Mouse (Mus musculus) neural tube, embryonic 13.5 days (tissue): ENCODE measurements around the gene Ruvbl2. TPM values are rescaled to one million over a fixed set of nuclear protein-coding genes. Genes with fewer than 3 reads are reported as not detected.

ENCODE experiments used
- microRNA-seq: library from miRNA; unstranded; fragments of <30 nt; microRNA quantifications from one replicate; pipeline ENCODE4, GENCODE M21; 2016
- polyA plus RNA-seq: library from polyadenylated mRNA; unstranded; fragments of >200 nt; fragmentation: Nextera tagmentation; extraction: Ambion mirVana; gene quantifications from 2 replicates; pipeline ENCODE4 v1.2.1, GENCODE M21; 2015

Gene Ruvbl2
- polyA plus RNA-seq, 1 experiment from 2014 or later, result 89.7 TPM

Small RNAs within 50 kb of the gene (microRNA-seq; reads per million reads assigned to microRNA genes)
- not detected for gene Gm22133

Other genes with a start within 250 kb of the Ruvbl2 start
- 0.29 and 0.45 TPM in 2 replicates for gene Ccdc155, start 233.2 kb downstream of the Ruvbl2 start, polyA plus RNA-seq
- gene Dkkl1, start 225.9 kb downstream of the Ruvbl2 start, polyA plus RNA-seq, result 14.6 and 19.8 TPM in 2 replicates
- gene Tead2, start 222.3 kb downstream of the Ruvbl2 start, polyA plus RNA-seq, result 65.9 and 85.5 TPM in 2 replicates
- 1.5 and 1.8 TPM in 2 replicates for gene Cd37, start 199.0 kb downstream of the Ruvbl2 start, polyA plus RNA-seq
- gene Slc6a16, start 197.0 kb downstream of the Ruvbl2 start, polyA plus RNA-seq, result 0.18 and 0.27 TPM in 2 replicates
- gene Slc6a21, start 160.6 kb downstream of the Ruvbl2 start, polyA plus RNA-seq, result not detected in 2 replicates
- 7.1 and 7.2 TPM in 2 replicates for gene Trpm4, start 104.3 kb downstream of the Ruvbl2 start, polyA plus RNA-seq
- gene Hrc, start 102.8 kb downstream of the Ruvbl2 start, polyA plus RNA-seq, result 0.55 and 0.74 TPM in 2 replicates
- 18.4 and 20.3 TPM in 2 replicates for gene Ppfia3, start 71.1 kb downstream of the Ruvbl2 start, polyA plus RNA-seq
- gene Lin7b, start 67.5 kb downstream of the Ruvbl2 start, polyA plus RNA-seq, result 11.1 and 11.6 TPM in 2 replicates
- gene Snrnp70, start 42.4 kb downstream of the Ruvbl2 start, polyA plus RNA-seq, result 186 and 225 TPM in 2 replicates
- gene Kcna7, start 32.4 kb downstream of the Ruvbl2 start, polyA plus RNA-seq, result not detected in 2 replicates
- not detected in 2 replicates for gene Ntf5, start 24.4 kb downstream of the Ruvbl2 start, polyA plus RNA-seq
- not detected in 2 replicates for gene Lhb, start 17.3 kb downstream of the Ruvbl2 start, polyA plus RNA-seq
- gene Gys1, start 3.3 kb downstream of the Ruvbl2 start, polyA plus RNA-seq, result 21.5 and 25.9 TPM in 2 replicates
- gene Ftl1, start 21.8 kb upstream of the Ruvbl2 start, polyA plus RNA-seq, result 6,282 and 6,442 TPM in 2 replicates
- 184 and 237 TPM in 2 replicates for gene Bax, start 28.8 kb upstream of the Ruvbl2 start, polyA plus RNA-seq
- 0.13 and 0.29 TPM in 2 replicates for gene Tulp2, start 43.8 kb upstream of the Ruvbl2 start, polyA plus RNA-seq
- gene Gm45808, start 48.7 kb upstream of the Ruvbl2 start, polyA plus RNA-seq, result not detected in 2 replicates
- 3.2 and 3.4 TPM in 2 replicates for gene Dhdh, start 50.7 kb upstream of the Ruvbl2 start, polyA plus RNA-seq
- 116 and 121 TPM in 2 replicates for gene Nucb1, start 72.3 kb upstream of the Ruvbl2 start, polyA plus RNA-seq
- gene Ppp1r15a, start 88.2 kb upstream of the Ruvbl2 start, polyA plus RNA-seq, result 17.2 and 20.9 TPM in 2 replicates
- 4.1 and 7.9 TPM in 2 replicates for gene Plekha4, start 88.2 kb upstream of the Ruvbl2 start, polyA plus RNA-seq
- gene Hsd17b14, start 116.8 kb upstream of the Ruvbl2 start, polyA plus RNA-seq, result 0.52 and 1.7 TPM in 2 replicates
- 24.0 and 24.1 TPM in 2 replicates for gene Bcat2, start 132.1 kb upstream of the Ruvbl2 start, polyA plus RNA-seq
- not detected in 2 replicates for gene Fgf21, start 177.4 kb upstream of the Ruvbl2 start, polyA plus RNA-seq
- not detected in 2 replicates for gene Fut1, start 179.2 kb upstream of the Ruvbl2 start, polyA plus RNA-seq
- 0.10 TPM in 1 of 2 replicates, not detected in the other for gene Izumo1, start 183.7 kb upstream of the Ruvbl2 start, polyA plus RNA-seq
- 13.1 TPM in 2 replicates for gene Rasip1, start 189.4 kb upstream of the Ruvbl2 start, polyA plus RNA-seq
- 3.1 and 3.4 TPM in 2 replicates for gene Mamstr, start 201.9 kb upstream of the Ruvbl2 start, polyA plus RNA-seq
- gene Fut2, start 228.3 kb upstream of the Ruvbl2 start, polyA plus RNA-seq, result 0.15 TPM in 1 of 2 replicates, not detected in the other
- 1.9 and 2.6 TPM in 2 replicates for gene Ntn5, start 245.9 kb upstream of the Ruvbl2 start, polyA plus RNA-seq